Mouse (Mus musculus): ENCODE measurements around the gene Msi2.

The Msi2 gene

GRCm38 (mm10) chr11:88592099-88592498 lies 126.2 kb downstream of the Msi2 start:
- no peak for DNase-seq (ENCODE audit: low read depth, low spot score)

GRCm38 (mm10) chr11:88590647-88591046 lies 127.7 kb downstream of the Msi2 start:
- DNase-seq (ENCODE audit: low read depth, low spot score): no peak

GRCm38 (mm10) chr11:88589641-88590040 lies 128.7 kb downstream of the Msi2 start:
- DNase-seq (ENCODE audit: low read depth, low spot score): no peak

- DNase-seq (ENCODE audit: low read depth, low spot score): no peak
Observed at GRCm38 (mm10) chr11:88588688-88589210, 129.6 kb downstream of the Msi2 start.

GRCm38 (mm10) chr11:88587710-88588109 lies 130.6 kb downstream of the Msi2 start:
- DNase-seq (ENCODE audit: low read depth, low spot score): no peak

GRCm38 (mm10) chr11:88585880-88586279 lies 132.4 kb downstream of the Msi2 start:
- DNase-seq (ENCODE audit: low read depth, low spot score): no peak

GRCm38 (mm10) chr11:88585171-88585632 lies 133.1 kb downstream of the Msi2 start:
- no peak for DNase-seq (ENCODE audit: low read depth, low spot score)

GRCm38 (mm10) chr11:88583866-88584265 lies 134.4 kb downstream of the Msi2 start:
- DNase-seq (ENCODE audit: low read depth, low spot score): no peak

GRCm38 (mm10) chr11:88583259-88583833 lies 135.0 kb downstream of the Msi2 start:
- no peak for DNase-seq (ENCODE audit: low read depth, low spot score)

- no peak for DNase-seq (ENCODE audit: low read depth, low spot score)
Observed at GRCm38 (mm10) chr11:88582781-88583180, 135.5 kb downstream of the Msi2 start.

- no peak for DNase-seq (ENCODE audit: low read depth, low spot score)
Observed at GRCm38 (mm10) chr11:88582021-88582707, 136.1 kb downstream of the Msi2 start.

GRCm38 (mm10) chr11:88581375-88581774 lies 136.9 kb downstream of the Msi2 start:
- no peak for DNase-seq (ENCODE audit: low read depth, low spot score)

GRCm38 (mm10) chr11:88578700-88579099 lies 139.6 kb downstream of the Msi2 start:
- no peak for DNase-seq (ENCODE audit: low read depth, low spot score)

GRCm38 (mm10) chr11:88577076-88577475 lies 141.2 kb downstream of the Msi2 start:
- no peak for DNase-seq (ENCODE audit: low read depth, low spot score)

GRCm38 (mm10) chr11:88576233-88576998 lies 141.9 kb downstream of the Msi2 start:
- DNase-seq (ENCODE audit: low read depth, low spot score): no peak

- no peak for DNase-seq (ENCODE audit: low read depth, low spot score)
Observed at GRCm38 (mm10) chr11:88574575-88575360, 143.5 kb downstream of the Msi2 start.

GRCm38 (mm10) chr11:88573013-88573412 lies 145.3 kb downstream of the Msi2 start:
- DNase-seq (ENCODE audit: low read depth, low spot score): no peak

GRCm38 (mm10) chr11:88572461-88572860 lies 145.9 kb downstream of the Msi2 start:
- peak; percentile 58 for DNase-seq (ENCODE audit: low read depth, low spot score)

- no peak for DNase-seq (ENCODE audit: low read depth, low spot score)
Observed at GRCm38 (mm10) chr11:88570715-88571202, 147.6 kb downstream of the Msi2 start.

- DNase-seq (ENCODE audit: low read depth, low spot score): peak; percentile 66
Observed at GRCm38 (mm10) chr11:88566613-88567606, 151.4 kb downstream of the Msi2 start.
